Mouse (Mus musculus): ENCODE data around the gene Obox3.
"Not testable (repeated sequence)": the region's sequence is repeated elsewhere in the genome, so short reads cannot be mapped to it uniquely, and the experiment has no call there.

Gene Obox3

GRCm38 (mm10) chr7:15639802-15640201, at the start of gene Obox3:
Obox3 (minus strand) TSS chr7:15639902.
- not testable (repeated sequence) for DNase-seq

- DNase-seq = not testable (repeated sequence)
Measured at GRCm38 (mm10) chr7:15509411-15509810, 130.3 kb downstream of the Obox3 start.

Measured in right cerebral cortex, adult 18-20 months (tissue).